Mouse (Mus musculus): ENCODE measurements around the gene Wnt5b.

Wnt5b gene

DNA sequence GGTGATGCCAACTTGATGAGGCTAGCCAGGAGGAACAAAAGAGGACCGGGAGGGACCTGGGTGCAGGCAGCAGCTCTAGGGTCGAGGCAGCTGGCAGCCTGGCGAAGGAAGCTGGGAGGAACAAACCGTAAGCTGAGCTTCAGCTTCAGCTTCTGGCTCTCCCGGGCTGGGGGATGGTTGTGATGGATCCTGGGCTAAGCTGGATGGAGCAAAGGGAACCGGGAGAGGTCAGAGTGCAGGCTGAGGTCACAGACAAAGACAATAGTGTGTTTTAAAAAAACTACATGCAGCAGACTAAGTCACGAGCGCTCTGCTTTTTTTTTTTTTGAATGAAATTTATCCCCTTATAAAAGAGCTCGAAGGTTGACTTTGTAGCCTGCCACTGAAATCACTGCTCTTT is 23.4 kb downstream of the Wnt5b start:
- DNase-seq: no peak

- no peak for DNase-seq
These were observed 30.1 kb downstream of the Wnt5b start for GRCm38 (mm10) chr6:119514085-119514484.

GRCm38 (mm10) chr6:119513452-119513851 is 30.7 kb downstream of the Wnt5b start:
- no peak for DNase-seq

- DNase-seq: no peak
These were observed 31.4 kb downstream of the Wnt5b start for GRCm38 (mm10) chr6:119512701-119513100.

- no peak for DNase-seq
These were observed 34.6 kb downstream of the Wnt5b start for GRCm38 (mm10) chr6:119509437-119510037.

- no peak for DNase-seq
These were observed 35.3 kb downstream of the Wnt5b start for GRCm38 (mm10) chr6:119508634-119509375.

DNA sequence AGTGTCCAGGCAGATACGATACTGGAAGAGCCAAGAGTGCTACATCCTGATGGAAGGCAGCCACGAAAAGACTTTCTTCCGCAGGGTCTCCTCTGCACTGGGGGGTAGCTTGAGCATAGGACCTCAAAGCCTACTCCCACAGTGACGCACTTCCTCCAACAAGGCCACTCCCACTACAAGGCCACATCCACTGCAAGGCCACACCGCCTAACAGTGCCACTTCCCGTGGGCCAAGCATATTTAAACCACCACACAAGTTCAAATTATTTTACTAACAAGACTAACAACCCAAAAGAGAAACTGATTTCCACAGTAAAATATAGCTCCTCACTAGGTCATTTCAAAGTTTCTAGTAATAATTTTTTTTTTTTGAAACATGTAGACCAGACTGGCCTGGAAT is 35.9 kb downstream of the Wnt5b start:
- DNase-seq: no peak

DNA sequence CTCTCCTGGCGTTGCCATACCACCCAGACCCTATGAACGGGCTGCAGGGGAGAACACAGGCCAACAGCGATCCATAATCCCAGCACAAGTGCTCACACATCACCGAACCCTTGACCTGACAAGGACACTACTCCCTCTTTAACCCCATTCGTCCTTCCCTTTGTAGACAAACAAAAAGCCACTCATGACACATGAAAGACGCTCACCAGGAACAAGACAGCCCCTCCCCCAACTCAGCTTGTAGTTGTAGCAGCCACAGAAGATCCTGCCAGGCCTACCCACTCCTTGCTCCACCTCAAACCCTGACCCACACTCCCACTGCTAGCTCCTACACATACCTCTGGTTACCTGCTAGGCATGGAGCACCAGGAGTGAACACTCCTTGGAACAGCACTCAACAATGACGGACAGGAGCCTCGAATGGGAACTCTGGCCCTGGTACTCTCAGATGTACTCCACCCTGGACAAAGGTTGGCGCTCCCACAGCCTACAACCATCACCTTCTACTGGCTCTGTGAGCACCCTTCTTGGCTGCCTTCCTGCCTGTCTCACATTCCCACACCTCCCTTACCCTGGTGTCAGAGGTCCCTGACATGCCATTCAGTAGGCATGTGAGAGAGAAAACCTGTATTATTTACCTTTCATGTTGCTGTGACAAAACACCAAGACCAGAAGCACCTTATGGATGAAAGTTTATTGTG is 38.5 kb downstream of the Wnt5b start:
- no peak for DNase-seq

DNA sequence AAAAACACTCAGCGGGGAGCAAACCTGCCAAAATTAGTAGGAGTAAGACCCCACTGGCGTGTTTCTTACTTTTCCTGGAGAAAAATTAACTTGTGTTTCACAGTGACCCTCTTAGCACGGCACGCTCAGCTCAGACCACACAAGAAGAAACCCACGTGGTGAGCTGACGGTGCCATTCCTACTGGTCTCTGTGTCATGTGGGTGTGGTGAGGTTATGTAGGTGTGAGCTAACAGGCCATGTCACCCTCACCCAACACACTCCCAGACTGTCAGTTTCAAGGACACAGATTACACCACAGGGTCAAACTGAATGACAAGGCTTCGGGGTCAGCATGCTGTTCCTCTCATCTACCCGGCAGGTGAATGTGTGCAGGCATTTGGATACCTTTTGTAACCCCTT is 39.4 kb downstream of the Wnt5b start:
- DNase-seq: no peak

- DNase-seq: no peak
These were observed 42.1 kb downstream of the Wnt5b start for GRCm38 (mm10) chr6:119502031-119502430.

GRCm38 (mm10) chr6:119500086-119500485 is 44.1 kb downstream of the Wnt5b start:
- no peak for DNase-seq

- DNase-seq: no peak
These were observed 44.9 kb downstream of the Wnt5b start for GRCm38 (mm10) chr6:119499271-119499670.

DNA sequence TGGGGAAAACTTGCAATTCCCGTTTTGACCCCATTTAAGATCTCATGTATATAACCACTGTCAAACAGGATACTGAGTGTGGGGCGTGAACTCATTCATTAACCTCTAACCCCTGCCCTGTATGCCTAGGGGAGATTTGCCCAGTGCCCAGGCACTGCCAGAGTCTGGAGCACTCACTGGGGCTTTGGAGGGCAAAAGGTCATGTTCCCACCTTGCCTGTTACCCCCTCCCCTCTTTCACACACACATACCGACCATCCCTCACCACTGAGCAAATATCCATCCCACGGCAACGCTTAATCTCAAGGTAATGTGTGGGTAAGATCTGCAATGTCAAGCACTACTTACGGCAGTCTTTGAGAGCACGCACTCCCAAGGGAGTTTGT is 51.5 kb downstream of the Wnt5b start:
- no peak for DNase-seq

GRCm38 (mm10) chr6:119491997-119492629 is 52.0 kb downstream of the Wnt5b start:
- DNase-seq: no peak

DNA sequence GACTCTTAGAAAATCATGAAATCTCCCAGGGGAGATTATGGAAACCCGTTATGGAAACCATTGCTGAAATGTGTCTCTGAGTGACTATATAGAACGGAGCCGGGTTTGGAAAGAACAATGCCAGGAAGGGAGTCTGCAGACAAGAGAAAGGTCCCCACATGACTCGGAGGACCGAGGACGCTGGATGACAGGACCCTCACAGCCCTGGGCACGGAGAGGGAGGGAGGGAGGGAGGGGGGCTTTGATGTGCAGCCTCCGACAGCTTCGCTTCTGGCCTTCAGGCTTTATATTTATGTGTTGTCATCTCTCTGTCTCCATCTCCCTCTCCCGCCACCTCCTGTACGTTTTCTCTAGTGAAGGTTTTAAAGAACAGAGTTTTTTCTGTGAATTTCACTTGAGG is 53.1 kb downstream of the Wnt5b start:
- DNase-seq: no peak

GRCm38 (mm10) chr6:119490549-119490948 is 53.6 kb downstream of the Wnt5b start:
- DNase-seq: no peak

DNA sequence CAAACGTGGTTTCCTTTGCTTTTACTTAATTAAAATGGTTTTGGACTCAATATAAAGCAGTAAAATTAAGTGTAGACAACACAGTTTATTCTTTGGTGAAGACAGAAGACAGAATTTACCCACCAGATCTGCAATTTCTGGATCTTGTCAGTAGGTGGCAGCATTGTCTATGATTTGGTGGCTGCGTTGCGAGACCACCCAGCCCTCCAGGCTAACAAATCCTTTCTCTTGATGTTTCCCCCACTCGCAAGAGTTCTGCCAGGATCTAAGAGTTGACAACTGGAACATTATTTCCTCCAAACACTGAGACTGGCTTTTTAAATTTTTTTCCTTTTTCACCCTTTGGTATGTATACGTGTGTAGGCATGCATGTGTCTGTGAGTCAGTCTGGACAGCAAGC is 54.4 kb downstream of the Wnt5b start:
- no peak for DNase-seq

- no peak for DNase-seq
These were observed 56.5 kb downstream of the Wnt5b start for GRCm38 (mm10) chr6:119487619-119488018.

DNA sequence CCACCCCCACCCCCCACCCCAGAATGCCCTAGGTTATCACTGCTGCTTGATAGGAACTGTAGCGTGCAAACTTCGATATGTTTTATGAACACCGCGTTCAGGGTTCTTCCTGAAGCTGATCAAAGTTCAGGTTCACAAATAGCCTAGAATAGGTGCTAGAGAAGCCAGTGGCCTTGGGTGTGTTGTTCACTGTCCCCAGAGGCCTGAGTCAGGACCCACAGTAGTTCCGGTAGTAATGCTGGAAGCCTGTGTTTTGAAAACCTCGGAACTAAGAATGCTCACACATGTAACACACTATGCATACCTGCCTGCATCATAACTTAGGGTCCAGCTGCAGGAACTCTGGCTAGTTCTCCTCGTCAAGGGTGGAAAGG is 57.1 kb downstream of the Wnt5b start:
- no peak for DNase-seq

DNA sequence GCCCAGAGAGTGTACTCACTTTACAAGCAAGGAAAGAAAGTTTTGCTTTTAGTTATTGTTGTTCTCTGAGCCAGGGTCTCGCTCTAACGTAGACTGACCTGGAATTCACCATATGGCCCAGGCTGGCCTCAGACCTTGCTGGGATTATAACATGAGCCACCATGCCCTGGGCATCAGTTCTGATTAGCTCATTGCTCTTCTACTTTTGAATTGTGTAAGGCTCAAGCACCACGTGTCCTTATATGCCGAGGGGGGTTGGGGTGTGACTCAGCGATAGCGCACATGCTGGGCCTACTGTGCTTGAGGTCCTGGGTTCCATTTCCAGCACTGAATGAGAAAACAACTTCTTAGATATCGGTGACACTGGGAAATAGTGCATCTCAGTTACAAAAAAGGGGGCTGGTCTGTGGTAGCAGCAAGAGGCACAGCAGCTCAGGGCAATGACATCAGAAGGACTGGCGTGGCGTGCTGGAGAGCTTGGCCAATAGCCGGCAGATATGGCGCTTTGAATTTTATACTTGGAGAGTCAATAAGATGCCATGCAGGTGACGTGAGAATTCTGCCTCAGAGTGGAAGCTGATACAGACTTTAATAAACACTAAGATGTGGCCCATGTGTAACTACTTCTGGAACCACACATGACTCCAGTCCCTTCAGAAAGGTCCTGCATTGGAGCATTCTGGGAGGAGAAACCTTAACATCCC is 57.6 kb downstream of the Wnt5b start:
- DNase-seq: no peak

DNA sequence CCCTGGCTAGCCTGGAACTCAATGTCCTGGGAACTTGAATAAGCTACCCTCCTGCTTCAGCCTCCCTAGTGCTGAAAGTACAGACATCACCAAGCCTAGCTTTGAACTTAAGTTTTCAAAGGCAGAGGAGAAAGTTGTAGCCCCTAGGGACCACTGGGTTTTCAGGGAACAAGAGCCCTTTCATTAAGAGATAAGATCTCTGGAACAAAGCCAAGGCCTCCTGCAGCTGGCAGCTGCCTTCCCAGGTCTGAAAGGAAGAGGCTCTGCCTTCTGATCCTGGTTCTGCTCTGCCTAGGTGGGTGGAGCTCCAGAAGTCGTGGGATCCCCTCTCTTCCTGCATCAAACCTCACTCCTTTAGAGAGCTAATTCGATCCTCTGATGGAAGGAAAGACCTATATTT is 58.7 kb downstream of the Wnt5b start:
- DNase-seq: no peak

DNA sequence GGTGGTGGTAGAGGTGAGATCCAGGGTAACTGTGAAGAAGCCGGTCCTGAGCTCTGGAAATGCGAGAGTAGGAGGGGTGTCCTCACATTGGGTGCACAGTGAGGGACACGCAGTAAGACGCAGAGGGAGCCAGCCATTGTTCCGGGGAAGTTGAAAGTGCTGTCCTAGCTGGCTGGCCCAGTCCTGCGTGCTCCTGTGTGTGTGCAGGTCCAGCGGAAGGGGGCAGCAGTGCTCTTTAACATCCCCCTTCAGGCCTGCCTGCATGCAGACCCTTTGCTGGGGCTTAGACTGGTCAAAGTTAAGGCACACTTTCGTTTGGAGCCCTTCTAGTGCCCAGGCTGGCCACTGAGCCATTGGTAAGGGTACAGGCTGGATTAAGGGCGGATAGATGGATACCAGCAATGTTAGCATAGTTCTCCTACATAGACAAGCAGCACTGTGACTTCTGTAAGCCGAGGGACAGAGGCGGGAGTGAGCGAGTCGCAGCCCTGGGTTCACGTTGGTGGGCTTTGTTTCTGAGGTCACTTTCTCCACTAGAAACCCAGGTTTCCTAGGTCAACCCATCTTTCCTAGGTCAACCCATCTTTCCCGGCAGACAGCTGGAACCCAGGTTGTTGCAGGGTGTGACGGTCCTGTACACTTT is 61.1 kb downstream of the Wnt5b start:
- DNase-seq: peak; percentile 53

Data from right cerebral cortex, postnatal 25 days (tissue).